Mouse (Mus musculus) embryonic facial prominence, embryonic 15.5 days (tissue): ENCODE measurements around the gene Prrg2. TPM values are rescaled to one million over a fixed set of nuclear protein-coding genes. Genes with fewer than 3 reads are reported as not detected.

Source experiments
- ATAC-seq: fragments of 200-750 bp; cut with Nextera tagmentation; 2 replicates; pipeline ENCODE4 v1.8.0; 2017; ENCODE audit warnings: low read depth, moderate TSS enrichment; ENCODE audit not compliant: insufficient number of reproducible peaks, low FRiP score, low TSS enrichment
- H3K27ac ChIP-seq: fragments of 300-500 bp; sonication (generic); replicated peaks from 2 replicates; pipeline ENCODE4 v1.5.1; 2015; ENCODE audit warnings: mild to moderate bottlenecking, inconsistent platforms
- H3K27me3 ChIP-seq: fragments of 300-500 bp; sonication (generic); 2 replicates; pipeline ENCODE4 v1.6.1; 2015; ENCODE audit warnings: inconsistent platforms
- H3K36me3 ChIP-seq: fragments of 300-500 bp; sonication (generic); 2 replicates; pipeline ENCODE4 v1.6.1; 2015; ENCODE audit warnings: mild to moderate bottlenecking, inconsistent platforms
- H3K4me1 ChIP-seq: fragments of 300-500 bp; sonication (generic); 2 replicates; pipeline ENCODE4 v1.6.1; 2015; ENCODE audit warnings: inconsistent platforms
- H3K4me2 ChIP-seq: fragments of 300-500 bp; sonication (generic); replicated peaks from 2 replicates; pipeline ENCODE4 v1.6.1; 2015; ENCODE audit warnings: mild to moderate bottlenecking, inconsistent platforms
- H3K4me3 ChIP-seq: fragments of 300-500 bp; sonication (generic); replicated peaks from 2 replicates; pipeline ENCODE4 v1.5.1; 2015; ENCODE audit warnings: mild to moderate bottlenecking, inconsistent platforms
- H3K9ac ChIP-seq: fragments of 300-500 bp; sonication (generic); 2 replicates; pipeline ENCODE4 v1.6.1; 2015; ENCODE audit warnings: inconsistent platforms
- H3K9me3 ChIP-seq: fragments of 300-500 bp; sonication (generic); replicated peaks from 2 replicates; pipeline ENCODE4 v1.6.1; 2016; ENCODE audit warnings: inconsistent platforms
- WGBS: fragments of 180-500 bp; shearing (Covaris S2); methylation state at CpG from one replicate; pipeline ENCODE4 v1.1.7; 2015; 5-methylcytosine and 5-hydroxymethylcytosine counted together
- microRNA-seq: library from miRNA; unstranded; fragments of <30 nt; microRNA quantifications from one replicate; pipeline ENCODE4, GENCODE M21; 2016; ENCODE audit warnings: borderline number of aligned reads
- polyA plus RNA-seq: library from polyadenylated mRNA; unstranded; fragments of >200 nt; fragmentation: Nextera tagmentation; extraction: Ambion mirVana; gene quantifications from 2 replicates; pipeline ENCODE4 v1.2.1, GENCODE M21; 2015

The Prrg2 gene
- polyA plus RNA-seq, 1 experiment from 2014 or later = 26.9 TPM

DNA sequence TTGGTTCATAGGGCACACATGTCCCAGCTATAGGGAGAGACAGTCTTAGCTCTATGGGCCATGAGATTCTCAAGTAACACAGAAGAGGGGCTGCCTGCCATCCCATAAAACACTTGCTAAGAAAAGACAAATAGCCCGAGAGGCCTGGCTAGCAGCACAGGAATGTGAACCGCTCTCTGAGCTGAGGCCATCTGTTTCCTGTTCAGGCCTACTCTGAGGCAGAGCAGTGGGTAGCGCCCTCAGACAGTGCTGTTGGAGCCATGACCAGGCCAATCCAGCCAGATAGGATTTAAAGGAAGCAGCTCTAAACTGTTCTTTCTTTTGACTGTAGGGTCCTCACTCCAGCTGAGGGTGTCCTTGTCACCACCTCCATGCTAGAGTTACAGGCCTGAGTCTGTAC is 57.9 kb downstream of the Prrg2 start:
- H3K27ac ChIP-seq = no peak overlapping the region
- no peaks in the 10 kb centered on the region for H3K27me3 ChIP-seq
- H3K4me3 ChIP-seq = no peak overlapping the region
- no peak overlapping the region for H3K9ac ChIP-seq
- no peaks in the 10 kb centered on the region for H3K9me3 ChIP-seq
- no peak overlapping the region for H3K4me2 ChIP-seq
- H3K4me1 ChIP-seq = peaks cover 18% of the 10 kb centered on the region
- ATAC-seq = no peak
- peaks cover 98% of the 10 kb centered on the region for H3K36me3 ChIP-seq
- 51% methylated on average over 3 of the region's 3 CpGs for WGBS

Small RNAs within 50 kb of the gene (microRNA-seq; reads per million reads assigned to microRNA genes)
- gene Mir7054 = 0.52 reads per million

Other genes starting within 250 kb of the Prrg2 start
- gene Nup62, start 246.6 kb downstream of the Prrg2 start, polyA plus RNA-seq = 83.9 and 84.0 TPM in 2 replicates
- gene Il4i1, start 246.3 kb downstream of the Prrg2 start, polyA plus RNA-seq = 0.88 and 1.6 TPM in 2 replicates
- 12.4 and 14.7 TPM in 2 replicates for gene Atf5, start 246.0 kb downstream of the Prrg2 start, polyA plus RNA-seq
- gene Akt1s1, start 213.7 kb downstream of the Prrg2 start, polyA plus RNA-seq = 124 and 127 TPM in 2 replicates
- gene Tbc1d17, start 213.6 kb downstream of the Prrg2 start, polyA plus RNA-seq = 86.6 and 89.3 TPM in 2 replicates
- gene Pnkp, start 205.5 kb downstream of the Prrg2 start, polyA plus RNA-seq = 30.4 and 37.3 TPM in 2 replicates
- 428 and 442 TPM in 2 replicates for gene Ptov1, start 192.9 kb downstream of the Prrg2 start, polyA plus RNA-seq
- 110 and 122 TPM in 2 replicates for gene Med25, start 170.0 kb downstream of the Prrg2 start, polyA plus RNA-seq
- gene Fuz, start 166.6 kb downstream of the Prrg2 start, polyA plus RNA-seq = 29.4 and 30.1 TPM in 2 replicates
- 73.0 and 76.2 TPM in 2 replicates for gene Ap2a1, start 133.2 kb downstream of the Prrg2 start, polyA plus RNA-seq
- 0.23 TPM in 1 of 2 replicates, not detected in the other for gene Tsks, start 119.5 kb downstream of the Prrg2 start, polyA plus RNA-seq
- gene Cpt1c, start 87.8 kb downstream of the Prrg2 start, polyA plus RNA-seq = 30.0 and 35.8 TPM in 2 replicates
- 455 and 479 TPM in 2 replicates for gene Prmt1, start 76.1 kb downstream of the Prrg2 start, polyA plus RNA-seq
- 109 and 110 TPM in 2 replicates for gene Irf3, start 65.0 kb downstream of the Prrg2 start, polyA plus RNA-seq
- gene Bcl2l12, start 64.0 kb downstream of the Prrg2 start, polyA plus RNA-seq = 59.1 and 67.7 TPM in 2 replicates
- 40.7 and 41.9 TPM in 2 replicates for gene Scaf1, start 46.3 kb downstream of the Prrg2 start, polyA plus RNA-seq
- 41.3 and 47.6 TPM in 2 replicates for gene Rras, start 44.7 kb downstream of the Prrg2 start, polyA plus RNA-seq
- gene Prr12, start 9.8 kb downstream of the Prrg2 start, polyA plus RNA-seq = 11.9 and 12.1 TPM in 2 replicates
- 68.5 and 73.6 TPM in 2 replicates for gene Nosip, start 248 bp downstream of the Prrg2 start, polyA plus RNA-seq
- 520 and 531 TPM in 2 replicates for gene Rcn3, start 29.5 kb upstream of the Prrg2 start, polyA plus RNA-seq
- gene Fcgrt, start 41.2 kb upstream of the Prrg2 start, polyA plus RNA-seq = 126 and 135 TPM in 2 replicates
- gene Rps11, start 61.8 kb upstream of the Prrg2 start, polyA plus RNA-seq = 1,509 and 1,523 TPM in 2 replicates
- 1,369 and 1,440 TPM in 2 replicates for gene Rpl13a, start 66.1 kb upstream of the Prrg2 start, polyA plus RNA-seq
- gene Gm45713, start 73.6 kb upstream of the Prrg2 start, polyA plus RNA-seq = 0.12 and 0.37 TPM in 2 replicates
- gene Flt3l, start 73.8 kb upstream of the Prrg2 start, polyA plus RNA-seq = 2.6 and 3.4 TPM in 2 replicates
- 81.2 and 87.5 TPM in 2 replicates for gene Pih1d1, start 91.6 kb upstream of the Prrg2 start, polyA plus RNA-seq
- gene Aldh16a1, start 91.9 kb upstream of the Prrg2 start, polyA plus RNA-seq = 43.7 and 47.1 TPM in 2 replicates
- gene Slc17a7, start 101.3 kb upstream of the Prrg2 start, polyA plus RNA-seq = 0.33 and 0.39 TPM in 2 replicates
- gene Gfy, start 116.9 kb upstream of the Prrg2 start, polyA plus RNA-seq = 5.5 and 13.4 TPM in 2 replicates
- gene Pth2, start 118.3 kb upstream of the Prrg2 start, polyA plus RNA-seq = not detected in 2 replicates
- gene Ccdc155, start 142.2 kb upstream of the Prrg2 start, polyA plus RNA-seq = 1.00 and 1.1 TPM in 2 replicates
- 30.7 and 38.5 TPM in 2 replicates for gene Dkkl1, start 149.5 kb upstream of the Prrg2 start, polyA plus RNA-seq
- 141 and 148 TPM in 2 replicates for gene Tead2, start 153.1 kb upstream of the Prrg2 start, polyA plus RNA-seq
- gene Cd37, start 176.4 kb upstream of the Prrg2 start, polyA plus RNA-seq = 4.8 and 4.9 TPM in 2 replicates
- gene Slc6a16, start 178.4 kb upstream of the Prrg2 start, polyA plus RNA-seq = 0.13 and 0.27 TPM in 2 replicates
- not detected in 2 replicates for gene Slc6a21, start 214.8 kb upstream of the Prrg2 start, polyA plus RNA-seq